Mouse (Mus musculus) intestine, postnatal 0 days (tissue): Measurements from ENCODE around the gene Rasgef1a. TPM values are rescaled to one million over a fixed set of nuclear protein-coding genes. Genes with fewer than 3 reads are reported as not detected.

Source experiments
- ATAC-seq: fragments of 200-750 bp; cut with Nextera tagmentation; 2 replicates; pipeline ENCODE4 v1.8.0; 2017; ENCODE audit warnings: mild to moderate bottlenecking, moderate TSS enrichment, moderate library complexity
- H3K27ac ChIP-seq: fragments of 300-500 bp; sonication (generic); 2 replicates; pipeline ENCODE4 v1.5.1; 2014; ENCODE audit warnings: mild to moderate bottlenecking, low read depth, low read length, moderate library complexity
- H3K27me3 ChIP-seq: fragments of 300-500 bp; sonication (generic); replicated peaks from 2 replicates; pipeline ENCODE4 v1.6.1; 2014; ENCODE audit warnings: low read length, mixed read lengths; ENCODE audit not compliant: control insufficient read depth, insufficient read depth
- H3K36me3 ChIP-seq: fragments of 300-500 bp; sonication (generic); 2 replicates; pipeline ENCODE4 v1.6.1; 2014; ENCODE audit warnings: mild to moderate bottlenecking, moderate library complexity; ENCODE audit not compliant: control insufficient read depth, insufficient read depth
- H3K4me1 ChIP-seq: fragments of 300-500 bp; sonication (generic); replicated peaks from 2 replicates; pipeline ENCODE4 v1.6.1; 2014; ENCODE audit warnings: antibody characterized with exemption, low read length, mixed read lengths; ENCODE audit not compliant: control insufficient read depth, insufficient read depth
- H3K4me2 ChIP-seq: fragments of 300-500 bp; sonication (generic); replicated peaks from 2 replicates; pipeline ENCODE4 v1.6.1; 2014; ENCODE audit warnings: low read depth, mild to moderate bottlenecking, moderate library complexity
- H3K4me3 ChIP-seq: fragments of 300-500 bp; sonication (generic); 2 replicates; pipeline ENCODE4 v1.5.1; 2014; ENCODE audit warnings: low read depth, low read length
- H3K9ac ChIP-seq: fragments of 300-500 bp; sonication (generic); 2 replicates; pipeline ENCODE4 v1.6.1; 2014; ENCODE audit warnings: mild to moderate bottlenecking, low read depth, low read length
- H3K9me3 ChIP-seq: fragments of 300-500 bp; sonication (generic); 2 replicates; pipeline ENCODE4 v1.6.1; 2016; ENCODE audit warnings: mixed run types; ENCODE audit not compliant: control insufficient read depth
- CTCF ChIP-seq: sonication (generic); IDR thresholded peaks from 2 replicates; pipeline ENCODE4 v1.5.1; 2016; ENCODE audit warnings: low read depth, mild to moderate bottlenecking, control low read depth, antibody characterized with exemption, moderate library complexity
- WGBS: fragments of 180-500 bp; shearing (Covaris S2); extraction: QIAGEN DNeasy Blood & Tissue Kit; methylation state at CpG from one replicate; pipeline ENCODE4 v1.1.7; 2014; 5-methylcytosine and 5-hydroxymethylcytosine counted together
- polyA plus RNA-seq: library from polyadenylated mRNA; unstranded; fragments of >200 nt; fragmentation: Nextera tagmentation; extraction: Ambion mirVana; gene quantifications from 2 replicates; pipeline ENCODE4 v1.2.1, GENCODE M21; 2015

Gene Rasgef1a
- polyA plus RNA-seq, 1 experiment from 2014 or later, result 0.25 TPM

- Histone ChIP-seq H3K4me1 (no peaks in the 10 kb centered on the region; the same call in 1 of the 2 replicates), H3K9ac (no peak overlapping the region), H3K36me3 (no peaks in the 10 kb centered on the region), H3K27me3 (no peaks in the 10 kb centered on the region), H3K9me3 (no peaks in the 10 kb centered on the region), H3K27ac (no peak overlapping the region), H3K4me2 (no peak overlapping the region), H3K4me3 (no peak overlapping the region)
- TF ChIP-seq CTCF, result no peak
- ATAC-seq, result no peak
- 61% methylated on average over 9 of the region's 9 CpGs for WGBS
These were observed 25.0 kb downstream of the Rasgef1a start for GRCm38 (mm10) chr6:118036118-118036805.

DNA sequence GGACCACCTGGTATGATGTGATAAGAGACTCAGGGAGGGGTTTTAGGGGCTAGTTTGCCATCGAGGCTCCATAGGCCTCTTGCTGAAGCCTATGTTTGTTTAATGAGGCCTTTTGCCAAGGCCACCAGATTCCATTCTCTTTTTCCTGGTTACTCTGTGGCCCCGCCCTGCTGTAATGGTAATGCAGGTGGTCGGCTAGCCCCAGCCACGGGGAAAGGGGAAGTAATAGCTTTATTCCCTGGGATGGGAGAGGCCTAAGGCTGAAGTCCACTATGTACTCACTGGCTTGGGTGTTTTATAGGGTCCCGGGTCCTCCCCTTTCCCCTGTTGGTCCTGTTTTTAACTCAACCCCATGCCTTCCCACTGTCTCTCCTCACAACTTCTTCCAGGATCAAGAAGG is 25.6 kb downstream of the Rasgef1a start:
- 40% methylated on average over 5 of the region's 5 CpGs for WGBS
- H3K4me2 ChIP-seq, result no peak overlapping the region
- H3K4me1 ChIP-seq, result no peaks in the 10 kb centered on the region; the same call in 1 of the 2 replicates
- peak; percentile 67 for ATAC-seq
- H3K27me3 ChIP-seq, result no peaks in the 10 kb centered on the region
- H3K36me3 ChIP-seq, result no peaks in the 10 kb centered on the region
- no peak overlapping the region for H3K9ac ChIP-seq
- H3K27ac ChIP-seq, result no peak overlapping the region
- H3K4me3 ChIP-seq, result no peak overlapping the region
- H3K9me3 ChIP-seq, result no peaks in the 10 kb centered on the region
- no peak for TF ChIP-seq CTCF

- Histone ChIP-seq H3K9ac (no peak overlapping the region), H3K27ac (no peak overlapping the region), H3K4me2 (no peak overlapping the region), H3K27me3 (no peaks in the 10 kb centered on the region), H3K36me3 (no peaks in the 10 kb centered on the region), H3K4me1 (no peaks in the 10 kb centered on the region), H3K4me3 (no peak overlapping the region), H3K9me3 (no peaks in the 10 kb centered on the region)
- ATAC-seq, result no peak
- 53% methylated on average over 4 of the region's 4 CpGs for WGBS
- no peak for TF ChIP-seq CTCF
These were observed 33.9 kb downstream of the Rasgef1a start for GRCm38 (mm10) chr6:118045180-118045579.

GRCm38 (mm10) chr6:118045892-118046291 is 34.7 kb downstream of the Rasgef1a start:
- 51% methylated on average over 7 of the region's 7 CpGs for WGBS
- no peaks in the 10 kb centered on the region for H3K36me3 ChIP-seq
- ATAC-seq, result no peak

DNA sequence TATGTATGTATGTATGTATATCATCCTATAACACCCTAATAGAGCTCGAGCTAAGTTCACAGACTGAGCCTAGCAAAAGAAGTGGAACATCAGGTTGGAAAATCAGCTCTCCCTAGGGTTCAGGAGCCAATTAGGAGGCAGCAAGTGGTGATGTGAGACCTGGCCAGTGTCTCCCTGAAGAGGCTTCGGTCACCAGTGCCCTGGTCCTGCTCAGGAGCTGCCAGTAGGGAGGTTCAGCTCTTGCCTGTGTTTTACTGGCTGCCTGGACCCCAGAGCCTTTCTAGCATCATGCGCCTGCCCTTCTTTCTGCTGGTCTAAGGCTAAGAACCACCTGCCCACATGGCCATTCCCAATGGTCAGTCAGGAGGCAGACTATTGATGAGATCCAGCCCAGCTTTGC is 35.3 kb downstream of the Rasgef1a start:
- no peak for TF ChIP-seq CTCF
- 84% methylated on average over 3 of the region's 3 CpGs for WGBS
- Histone ChIP-seq H3K27me3 (no peaks in the 10 kb centered on the region), H3K9ac (no peak overlapping the region), H3K27ac (no peak overlapping the region), H3K36me3 (no peaks in the 10 kb centered on the region), H3K4me1 (no peaks in the 10 kb centered on the region), H3K4me2 (no peak overlapping the region), H3K4me3 (no peak overlapping the region), H3K9me3 (no peaks in the 10 kb centered on the region)
- ATAC-seq, result no peak

More at GRCm38 (mm10) chr6:118045892-118046291, 34.7 kb downstream of the Rasgef1a start:
- Histone ChIP-seq H3K4me1 (no peaks in the 10 kb centered on the region), H3K9me3 (no peaks in the 10 kb centered on the region), H3K27me3 (no peaks in the 10 kb centered on the region), H3K4me3 (no peak overlapping the region), H3K4me2 (no peak overlapping the region), H3K9ac (no peak overlapping the region), H3K27ac (no peak overlapping the region)
- TF ChIP-seq CTCF, result no peak

DNA sequence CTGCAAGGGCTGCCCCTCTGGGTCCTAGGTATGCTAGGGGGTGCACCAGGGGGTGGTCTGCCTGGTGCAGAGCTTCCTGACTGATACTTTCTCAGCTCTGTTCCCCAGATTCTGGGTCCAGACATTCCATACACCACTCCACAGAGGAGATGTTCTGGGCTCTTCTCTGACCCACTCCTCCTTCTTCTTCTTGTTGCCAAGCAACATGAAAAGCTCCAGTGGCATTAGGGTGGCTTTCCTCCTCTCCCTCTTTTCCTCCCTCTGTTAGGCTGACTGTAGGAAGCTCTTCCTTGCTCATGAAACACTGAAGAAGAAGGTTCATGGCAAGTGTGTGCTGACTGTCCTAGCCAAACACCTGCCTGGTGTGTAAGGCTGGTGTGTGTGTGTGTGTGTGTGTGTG is 35.7 kb downstream of the Rasgef1a start:
- no peak for TF ChIP-seq CTCF
- no peak for ATAC-seq
- no peaks in the 10 kb centered on the region for H3K9me3 ChIP-seq
- no peak overlapping the region for H3K9ac ChIP-seq
- H3K4me2 ChIP-seq, result no peak overlapping the region
- no peaks in the 10 kb centered on the region for H3K27me3 ChIP-seq
- no peaks in the 10 kb centered on the region for H3K4me1 ChIP-seq
- H3K27ac ChIP-seq, result no peak overlapping the region
- no peak overlapping the region for H3K4me3 ChIP-seq
- H3K36me3 ChIP-seq, result no peaks in the 10 kb centered on the region
